Mouse (Mus musculus) macrophage (primary cell): ENCODE measurements around the gene Gm4131. TPM values are rescaled to one million over a fixed set of nuclear protein-coding genes. Genes with fewer than 3 reads are reported as not detected.
"Not testable (repeated sequence)": the region's sequence is repeated elsewhere in the genome, so short reads cannot be mapped to it uniquely, and the experiment has no call there.

Experiments
- H3K27ac ChIP-seq: fragments of 350-480 bp; formaldehyde crosslinking; 2 replicates; pipeline ENCODE4 v1.9.0; 2021
- H3K36me3 ChIP-seq: fragments of 350-480 bp; formaldehyde crosslinking; 2 replicates; pipeline ENCODE4 v1.9.0; 2021; ENCODE audit errors: inconsistent target
- H3K4me3 ChIP-seq: fragments of 350-480 bp; formaldehyde crosslinking; 2 replicates; pipeline ENCODE4 v1.9.0; 2021; ENCODE audit errors: inconsistent target
- H3K79me2 ChIP-seq: fragments of 350-480 bp; formaldehyde crosslinking; 2 replicates; pipeline ENCODE4 v1.9.0; 2021; ENCODE audit errors: inconsistent target
- WGBS: methylation state at CpG from one replicate; pipeline ENCODE4 v1.1.7; 2026; ENCODE audit warnings: inconsistent platforms; ENCODE audit not compliant: missing documents; 5-methylcytosine and 5-hydroxymethylcytosine counted together
- polyA plus RNA-seq: library from polyadenylated mRNA; stranded (reverse); fragments of 250-400 nt; gene quantifications from 3 replicates; pipeline ENCODE4 v1.2.4, GENCODE M21; 2018; ENCODE audit warnings: inconsistent platforms
- total RNA-seq, 78 experiments: library from RNA; depleted of rRNA; stranded (reverse); fragments of 250-400 nt; gene quantifications; 1 replicate in 9 of 78; 2 replicates in 24 of 78; 3 replicates in 43 of 78; 4 replicates in 2 of 78; pipeline ENCODE4 v1.2.4; 2018; ENCODE audit warnings: inconsistent platforms in 56 of 78

Gene Gm4131
- not detected for total RNA-seq (2018; cell fraction: chromatin; rRNA removed)
- under 1 TPM in 1 of 26 experiments, not detected in 25; 0.13 TPM for total RNA-seq (2018; cell fraction: cytosol; rRNA removed)
- not detected for total RNA-seq (2018; cell fraction: nucleus; rRNA removed)
- polyA plus RNA-seq: not detected in 3 replicates

DNA sequence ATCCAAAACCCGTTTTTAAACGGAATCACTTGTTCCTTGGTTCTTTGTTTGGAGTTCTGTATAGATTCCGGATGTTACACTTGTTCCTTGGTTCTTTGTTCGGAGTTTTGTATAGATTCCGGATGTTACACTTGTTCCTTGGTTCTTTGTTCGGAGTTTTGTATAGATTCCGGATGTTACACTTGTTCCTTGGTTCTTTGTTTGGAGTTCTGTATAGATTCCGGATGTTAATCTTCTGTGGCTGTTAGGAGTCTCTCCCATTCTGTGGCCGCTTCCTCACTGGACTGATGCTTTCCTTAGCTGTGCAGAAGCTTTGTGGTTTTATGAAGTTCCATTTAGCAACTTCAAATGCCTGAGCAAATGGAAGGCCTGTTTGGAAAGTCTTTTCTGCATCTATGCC is at the start of gene Gm4131:
Gm4131 (minus strand) TSS at position 101 of the 400 bp plus-strand sequence.
- 93% methylated on average over 9 of the region's 9 CpGs for WGBS
- not testable (repeated sequence) for H3K79me2 ChIP-seq, H3K4me3 ChIP-seq, H3K36me3 ChIP-seq, H3K27ac ChIP-seq

DNA sequence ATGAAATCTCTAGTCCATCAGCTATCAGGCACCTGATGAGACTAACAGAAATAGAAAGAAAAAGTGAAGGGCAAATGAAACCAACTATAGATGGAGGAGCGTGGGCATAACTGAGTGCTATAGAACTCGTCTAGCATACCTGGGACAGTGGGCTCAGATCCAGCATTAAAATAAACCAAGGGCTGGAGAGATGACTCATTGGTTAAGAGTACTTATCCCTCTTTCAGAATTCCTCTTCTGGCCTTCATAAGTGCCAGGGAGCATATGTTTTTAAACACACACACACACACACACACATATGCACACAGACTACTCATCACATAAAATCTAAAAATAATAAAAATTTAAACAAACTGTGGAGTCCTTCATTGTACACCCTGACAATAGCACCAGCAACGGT is 43.2 kb upstream of the Gm4131 start:
- no peak overlapping the region for H3K27ac ChIP-seq
- 72% methylated on average over 3 of the region's 3 CpGs for WGBS
- H3K4me3 ChIP-seq: no peak overlapping the region
- H3K36me3 ChIP-seq: no peaks in the 10 kb centered on the region
- H3K79me2 ChIP-seq: no peaks in the 10 kb centered on the region

- Histone ChIP-seq H3K79me2 (no peaks in the 10 kb centered on the region), H3K36me3 (no peaks in the 10 kb centered on the region), H3K27ac (no peak overlapping the region), H3K4me3 (no peak overlapping the region)
- WGBS: 85% methylated on average over 8 of the region's 8 CpGs
Measured at GRCm38 (mm10) chr14:62607791-62608196, 41.1 kb upstream of the Gm4131 start.

GRCm38 (mm10) chr14:62602869-62603268 is 36.1 kb upstream of the Gm4131 start:
- WGBS: 73% methylated on average over 1 of the region's 1 CpGs
- Histone ChIP-seq H3K79me2 (no peaks in the 10 kb centered on the region), H3K36me3 (no peaks in the 10 kb centered on the region), H3K4me3 (no peak overlapping the region), H3K27ac (no peak overlapping the region)

DNA sequence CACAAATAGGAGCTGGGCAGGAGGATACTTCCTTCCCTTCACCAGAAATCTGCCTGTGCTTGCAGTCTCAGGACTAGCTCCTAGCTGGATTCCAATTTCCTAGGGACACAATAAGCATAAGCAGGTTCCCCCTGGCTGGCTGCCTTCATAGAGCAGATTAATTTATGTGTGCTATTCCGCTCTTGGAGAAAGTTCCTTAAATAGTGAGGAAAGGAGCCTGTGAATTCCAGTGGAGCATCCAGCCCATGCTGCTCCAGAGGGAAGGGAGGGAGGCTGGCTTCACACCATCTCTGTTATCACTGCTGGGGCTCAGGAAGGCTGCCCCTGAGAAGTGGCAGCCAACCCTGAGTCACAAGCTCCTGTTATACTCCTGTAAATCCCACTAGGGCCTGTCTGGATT is 35.5 kb upstream of the Gm4131 start:
- Histone ChIP-seq H3K4me3 (no peak overlapping the region), H3K36me3 (no peaks in the 10 kb centered on the region), H3K79me2 (no peaks in the 10 kb centered on the region), H3K27ac (no peak overlapping the region)
- WGBS: 100% methylated on average over 1 of the region's 1 CpGs

GRCm38 (mm10) chr14:62600109-62600522 is 33.4 kb upstream of the Gm4131 start:
- Histone ChIP-seq H3K27ac (no peak overlapping the region), H3K4me3 (no peak overlapping the region), H3K36me3 (no peaks in the 10 kb centered on the region), H3K79me2 (no peaks in the 10 kb centered on the region)
- 85% methylated on average over 6 of the region's 6 CpGs for WGBS

- Histone ChIP-seq H3K4me3 (no peak overlapping the region), H3K36me3 (no peaks in the 10 kb centered on the region), H3K27ac (no peak overlapping the region), H3K79me2 (no peaks in the 10 kb centered on the region)
- 82% methylated on average over 3 of the region's 3 CpGs for WGBS
Measured at GRCm38 (mm10) chr14:62585338-62585737, 18.6 kb upstream of the Gm4131 start.

DNA sequence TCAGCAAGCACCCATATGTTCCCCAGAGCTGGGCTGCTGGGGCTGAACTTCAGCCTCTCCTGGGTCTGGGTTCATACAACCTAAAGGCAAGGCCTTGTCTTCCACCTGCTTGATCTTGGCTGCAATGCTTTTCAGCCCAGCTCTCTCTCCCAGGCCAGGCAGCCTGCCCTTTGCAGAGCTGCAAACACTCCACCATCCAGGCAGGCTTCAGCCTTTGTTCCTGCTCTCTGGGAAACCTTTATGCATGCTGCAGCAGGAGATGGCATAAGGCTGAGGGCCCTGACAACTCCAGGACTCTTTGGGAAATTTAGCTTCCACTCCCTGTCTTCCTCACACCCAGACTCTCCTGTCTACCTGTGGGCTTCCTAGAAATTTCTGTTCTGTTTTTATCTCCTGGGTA is 17.9 kb upstream of the Gm4131 start:
- H3K27ac ChIP-seq: no peak overlapping the region
- H3K36me3 ChIP-seq: no peaks in the 10 kb centered on the region
- no peaks in the 10 kb centered on the region for H3K79me2 ChIP-seq
- H3K4me3 ChIP-seq: no peak overlapping the region

- Histone ChIP-seq H3K27ac (no peak overlapping the region), H3K79me2 (no peaks in the 10 kb centered on the region), H3K36me3 (no peaks in the 10 kb centered on the region), H3K4me3 (no peak overlapping the region)
- 96% methylated on average over 9 of the region's 9 CpGs for WGBS
Measured at GRCm38 (mm10) chr14:62581768-62582167, 15.0 kb upstream of the Gm4131 start.

GRCm38 (mm10) chr14:62580945-62581344 is 14.2 kb upstream of the Gm4131 start:
- 97% methylated on average over 3 of the region's 3 CpGs for WGBS
- no peak overlapping the region for H3K4me3 ChIP-seq
- H3K36me3 ChIP-seq: no peaks in the 10 kb centered on the region
- H3K27ac ChIP-seq: no peak overlapping the region
- H3K79me2 ChIP-seq: no peaks in the 10 kb centered on the region

- H3K27ac ChIP-seq: no peak overlapping the region
- WGBS: 91% methylated on average over 8 of the region's 8 CpGs
- H3K36me3 ChIP-seq: no peaks in the 10 kb centered on the region
- no peak overlapping the region for H3K4me3 ChIP-seq
- H3K79me2 ChIP-seq: no peaks in the 10 kb centered on the region
Measured at GRCm38 (mm10) chr14:62575862-62576261, 9.1 kb upstream of the Gm4131 start.

GRCm38 (mm10) chr14:62574906-62575305 is 8.2 kb upstream of the Gm4131 start:
- Histone ChIP-seq H3K36me3 (no peaks in the 10 kb centered on the region), H3K4me3 (no peak overlapping the region), H3K79me2 (no peaks in the 10 kb centered on the region), H3K27ac (no peak overlapping the region)
- 91% methylated on average over 6 of the region's 6 CpGs for WGBS

GRCm38 (mm10) chr14:62573454-62573853 is 6.7 kb upstream of the Gm4131 start:
- Histone ChIP-seq H3K79me2 (no peaks in the 10 kb centered on the region), H3K36me3 (no peaks in the 10 kb centered on the region), H3K4me3 (no peak overlapping the region), H3K27ac (no peak overlapping the region)
- WGBS: 25% methylated on average over 2 of the region's 3 CpGs

- Histone ChIP-seq H3K36me3 (no peaks in the 10 kb centered on the region), H3K4me3 (no peak overlapping the region), H3K79me2 (no peaks in the 10 kb centered on the region), H3K27ac (no peak overlapping the region)
- WGBS: 40% methylated on average over 4 of the region's 4 CpGs
Measured at GRCm38 (mm10) chr14:62570299-62570698, 3.6 kb upstream of the Gm4131 start.

GRCm38 (mm10) chr14:62569463-62569862 is 2.7 kb upstream of the Gm4131 start:
- Histone ChIP-seq H3K4me3 (no peak overlapping the region), H3K27ac (no peak overlapping the region), H3K36me3 (no peaks in the 10 kb centered on the region), H3K79me2 (no peaks in the 10 kb centered on the region)
- WGBS: 92% methylated on average over 5 of the region's 5 CpGs

- 44% methylated on average over 6 of the region's 7 CpGs for WGBS
- Histone ChIP-seq H3K27ac (no peak overlapping the region), H3K4me3 (no peak overlapping the region), H3K79me2 (no peaks in the 10 kb centered on the region), H3K36me3 (no peaks in the 10 kb centered on the region)
Measured at GRCm38 (mm10) chr14:62563679-62564078, 3.0 kb downstream of the Gm4131 start.
